Mouse (Mus musculus) monocyte, adult 2 months (primary cell): ENCODE data around the gene Bcl2l11.

ENCODE experiments used
- DNase-seq, 2 experiments: peaks; one replicate each; pipeline ENCODE4 v3.0.0; 2022; ENCODE audit warnings: low spot score in 2 of 2, low read depth in 1 of 2

Bcl2l11 gene

GRCm38 (mm10) chr2:128209841-128210329 lies 84.0 kb downstream of the Bcl2l11 start:
- DNase-seq = no peak

- DNase-seq = no peak
These were observed 84.5 kb downstream of the Bcl2l11 start for GRCm38 (mm10) chr2:128210376-128210775.

- no peak for DNase-seq
These were observed 85.4 kb downstream of the Bcl2l11 start for GRCm38 (mm10) chr2:128211022-128211880.

- no peak for DNase-seq
These were observed 86.0 kb downstream of the Bcl2l11 start for GRCm38 (mm10) chr2:128211881-128212209.
